Mouse (Mus musculus): ENCODE measurements around the gene Ppp2ca. TPM values are rescaled to one million over a fixed set of nuclear protein-coding genes. Genes with fewer than 3 reads are reported as not detected.

Ppp2ca gene
- total and polyA plus RNA-seq, 2 experiments from 2014 or later: 114 to 141 TPM

DNA sequence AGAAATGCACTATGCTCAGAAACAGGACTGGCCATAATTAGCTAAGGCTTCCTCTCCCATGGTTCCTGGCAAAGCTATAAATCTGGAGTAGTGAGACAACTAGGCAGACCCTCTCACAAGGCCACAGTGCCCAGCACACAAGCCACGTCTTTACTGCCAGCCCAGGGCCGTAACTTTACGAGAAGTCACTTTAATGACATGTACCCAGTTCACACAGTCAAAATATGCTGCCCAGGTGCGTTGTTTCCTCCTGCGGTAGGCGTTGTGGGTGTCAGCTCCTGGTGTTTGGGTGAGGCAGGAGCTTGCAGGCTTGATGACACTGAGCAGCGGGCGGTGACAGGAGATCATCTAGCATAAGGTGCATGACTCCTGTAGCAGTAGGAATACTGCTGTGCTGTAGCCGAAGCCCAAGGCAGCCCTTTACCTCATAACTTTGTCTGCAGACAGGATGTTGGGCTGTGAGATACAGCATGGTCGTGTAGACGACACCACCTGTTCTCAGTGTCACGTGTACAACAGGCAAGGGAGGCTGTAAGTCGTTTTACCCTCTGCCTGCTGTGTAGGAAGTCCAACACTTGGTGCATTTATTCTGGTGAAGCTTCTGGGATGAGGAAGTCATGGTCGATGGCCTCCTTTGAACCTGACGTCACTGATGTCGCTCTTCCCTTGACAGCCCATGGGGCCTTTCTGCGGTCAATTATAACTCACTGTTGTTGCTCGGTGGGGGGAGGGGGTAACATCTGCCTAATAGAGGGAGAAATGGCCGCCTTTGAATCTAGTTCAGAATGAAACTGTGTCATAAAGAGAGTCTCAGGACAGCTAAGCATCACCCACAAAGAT, 22.5 kb upstream of the Ppp2ca start:
- H3K4me1 ChIP-seq (ENCODE audit: insufficient read depth, low read length): peaks cover 4% of the 10 kb centered on the region; the same call in 1 of the 2 replicates
- H3K27ac ChIP-seq (ENCODE audit: low read depth, low read length): no peak overlapping the region
- H3K4me2 ChIP-seq (ENCODE audit: low read depth, low read length, poor library complexity, severe bottlenecking): no peak overlapping the region
- ATAC-seq (ENCODE audit: low FRiP score) (no peak), DNase-seq (ENCODE audit: low spot score) (no peak)
- H3K4me3 ChIP-seq (ENCODE audit: low read depth, low read length): no peak overlapping the region
- no peak overlapping the region for H3K9ac ChIP-seq (replicated peaks; ENCODE audit: low read length, poor library complexity, severe bottlenecking)
- TF ChIP-seq CTCF (IDR thresholded peaks at IDR 0.05): no peak
- H3K36me3 ChIP-seq (ENCODE audit: insufficient read depth, low read length): no peaks in the 10 kb centered on the region
- 71% methylated on average over 19 of the region's 19 CpGs for WGBS
- no peaks in the 10 kb centered on the region for H3K27me3 ChIP-seq (ENCODE audit: insufficient read depth, low read length)
- H3K9me3 ChIP-seq (ENCODE audit: low read length): no peaks in the 10 kb centered on the region

- H3K4me2 ChIP-seq (ENCODE audit: low read depth, low read length, poor library complexity, severe bottlenecking): no peak overlapping the region
- H3K9me3 ChIP-seq (ENCODE audit: low read length): no peaks in the 10 kb centered on the region
- no peak overlapping the region for H3K9ac ChIP-seq (replicated peaks; ENCODE audit: low read length, poor library complexity, severe bottlenecking)
- H3K4me1 ChIP-seq (ENCODE audit: insufficient read depth, low read length): peaks cover 4% of the 10 kb centered on the region; the same call in 1 of the 2 replicates
- ATAC-seq (ENCODE audit: low FRiP score): no peak
- WGBS: 88% methylated on average over 6 of the region's 6 CpGs
- H3K36me3 ChIP-seq (ENCODE audit: insufficient read depth, low read length): no peaks in the 10 kb centered on the region
- no peak for TF ChIP-seq CTCF (IDR thresholded peaks at IDR 0.05)
- no peak overlapping the region for H3K4me3 ChIP-seq (ENCODE audit: low read depth, low read length)
- DNase-seq (ENCODE audit: low spot score): no peak
- no peak overlapping the region for H3K27ac ChIP-seq (ENCODE audit: low read depth, low read length)
- H3K27me3 ChIP-seq (ENCODE audit: insufficient read depth, low read length): no peaks in the 10 kb centered on the region
These were observed 21.6 kb upstream of the Ppp2ca start for GRCm38 (mm10) chr11:52076742-52077352.

DNA sequence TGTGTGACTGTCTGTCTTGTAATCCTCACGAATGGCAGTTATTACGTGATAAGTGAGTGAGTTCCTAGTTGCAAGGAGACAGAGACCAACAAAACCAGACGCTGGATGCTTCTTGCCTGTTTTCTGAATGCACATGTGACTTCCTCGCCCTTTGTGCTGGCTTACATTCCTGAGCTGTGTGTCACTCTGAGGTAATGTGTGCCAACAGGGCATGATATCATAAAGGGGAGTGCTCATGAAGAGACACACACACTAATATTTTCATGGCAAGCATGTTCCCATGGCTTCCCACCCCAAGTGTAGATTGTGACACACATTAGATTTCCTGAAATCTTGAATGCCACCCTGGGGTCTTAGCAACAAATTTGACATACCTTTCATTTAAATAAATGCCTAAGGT, 20.5 kb upstream of the Ppp2ca start:
- DNase-seq (ENCODE audit: low spot score) (no peak), ATAC-seq (ENCODE audit: low FRiP score) (no peak)
- no peak overlapping the region for H3K27ac ChIP-seq (ENCODE audit: low read depth, low read length)
- 89% methylated on average over 4 of the region's 4 CpGs for WGBS
- H3K36me3 ChIP-seq (ENCODE audit: insufficient read depth, low read length): no peaks in the 10 kb centered on the region
- no peak overlapping the region for H3K4me2 ChIP-seq (ENCODE audit: low read depth, low read length, poor library complexity, severe bottlenecking)
- no peak overlapping the region for H3K4me3 ChIP-seq (ENCODE audit: low read depth, low read length)
- no peaks in the 10 kb centered on the region for H3K9me3 ChIP-seq (ENCODE audit: low read length)
- peaks cover 4% of the 10 kb centered on the region; the same call in 1 of the 2 replicates for H3K4me1 ChIP-seq (ENCODE audit: insufficient read depth, low read length)
- TF ChIP-seq CTCF (IDR thresholded peaks at IDR 0.05): no peak
- H3K27me3 ChIP-seq (ENCODE audit: insufficient read depth, low read length): no peaks in the 10 kb centered on the region
- H3K9ac ChIP-seq (replicated peaks; ENCODE audit: low read length, poor library complexity, severe bottlenecking): no peak overlapping the region

DNA sequence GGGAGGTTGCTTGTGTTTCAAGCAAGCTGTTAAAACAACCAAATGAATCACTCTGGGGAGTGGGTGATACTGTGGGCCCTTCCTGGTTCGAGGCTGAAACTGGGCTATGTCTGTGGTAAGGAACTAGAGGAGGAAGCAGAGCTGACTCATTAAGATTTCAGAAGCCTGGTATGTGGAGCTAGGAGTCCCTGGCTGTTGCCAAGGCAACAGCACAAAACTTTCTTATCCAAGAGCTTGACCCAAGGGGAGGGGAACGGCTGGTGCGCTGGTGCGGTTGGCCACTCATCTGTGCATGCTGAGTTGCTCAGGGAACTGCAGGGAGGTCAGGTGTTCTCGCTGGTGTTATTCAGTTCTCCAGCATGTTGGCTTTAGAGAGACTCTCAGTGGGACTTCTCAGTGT, 18.5 kb upstream of the Ppp2ca start:
- H3K9ac ChIP-seq (replicated peaks; ENCODE audit: low read length, poor library complexity, severe bottlenecking): no peak overlapping the region
- no peak overlapping the region for H3K27ac ChIP-seq (ENCODE audit: low read depth, low read length)
- H3K27me3 ChIP-seq (ENCODE audit: insufficient read depth, low read length): no peaks in the 10 kb centered on the region
- WGBS: 3% methylated on average over 5 of the region's 5 CpGs
- H3K4me1 ChIP-seq (ENCODE audit: insufficient read depth, low read length): peaks cover 4% of the 10 kb centered on the region; the same call in 1 of the 2 replicates
- no peak overlapping the region for H3K4me3 ChIP-seq (ENCODE audit: low read depth, low read length)
- peak; percentile 62 for DNase-seq (ENCODE audit: low spot score)
- no peaks in the 10 kb centered on the region for H3K9me3 ChIP-seq (ENCODE audit: low read length)
- ATAC-seq (ENCODE audit: low FRiP score): no peak
- TF ChIP-seq CTCF (IDR thresholded peaks at IDR 0.05): no peak
- H3K4me2 ChIP-seq (ENCODE audit: low read depth, low read length, poor library complexity, severe bottlenecking): no peak overlapping the region
- H3K36me3 ChIP-seq (ENCODE audit: insufficient read depth, low read length): no peaks in the 10 kb centered on the region

DNA sequence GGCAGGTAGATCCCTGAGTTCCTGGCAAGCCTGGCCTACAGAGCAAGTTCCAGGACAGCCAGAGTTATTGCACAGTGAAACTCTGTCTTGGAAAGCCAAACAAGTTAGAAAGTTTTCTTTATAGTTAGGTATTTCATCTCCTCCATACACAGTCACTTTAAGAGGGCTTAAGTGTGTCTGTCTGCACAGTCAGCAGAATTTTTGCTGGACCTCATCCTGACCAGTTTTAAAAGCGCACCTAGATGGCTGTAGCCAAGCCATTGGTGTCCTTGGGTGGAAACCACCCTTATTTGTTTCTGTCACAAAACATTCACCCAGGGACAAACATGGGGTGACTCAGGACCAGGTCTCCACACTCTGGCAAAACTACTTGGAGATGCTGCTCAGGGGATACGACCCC, 17.8 kb upstream of the Ppp2ca start:
- ATAC-seq (ENCODE audit: low FRiP score) (no peak), DNase-seq (ENCODE audit: low spot score) (no peak)
- WGBS: 85% methylated on average over 2 of the region's 2 CpGs
- Histone ChIP-seq H3K4me1 (ENCODE audit: insufficient read depth, low read length) (peaks cover 4% of the 10 kb centered on the region; the same call in 1 of the 2 replicates), H3K27me3 (ENCODE audit: insufficient read depth, low read length) (no peaks in the 10 kb centered on the region), H3K4me3 (ENCODE audit: low read depth, low read length) (no peak overlapping the region), H3K27ac (ENCODE audit: low read depth, low read length) (no peak overlapping the region), H3K9ac (replicated peaks; ENCODE audit: low read length, poor library complexity, severe bottlenecking) (no peak overlapping the region), H3K9me3 (ENCODE audit: low read length) (no peaks in the 10 kb centered on the region), H3K36me3 (ENCODE audit: insufficient read depth, low read length) (no peaks in the 10 kb centered on the region), H3K4me2 (ENCODE audit: low read depth, low read length, poor library complexity, severe bottlenecking) (no peak overlapping the region)
- TF ChIP-seq CTCF (IDR thresholded peaks at IDR 0.05): no peak

- WGBS: 26% methylated on average over 4 of the region's 4 CpGs
- DNase-seq (ENCODE audit: low spot score) (peak; percentile 34), ATAC-seq (ENCODE audit: low FRiP score) (peak; percentile 45; the same call in 1 of the 2 replicates)
- Histone ChIP-seq H3K4me2 (ENCODE audit: low read depth, low read length, poor library complexity, severe bottlenecking) (0 out of 2 replicates have a peak overlapping the region, but pooled peaks have one; percentile 18), H3K4me3 (ENCODE audit: low read depth, low read length) (no peak overlapping the region), H3K27me3 (ENCODE audit: insufficient read depth, low read length) (no peaks in the 10 kb centered on the region), H3K36me3 (ENCODE audit: insufficient read depth, low read length) (no peaks in the 10 kb centered on the region), H3K27ac (ENCODE audit: low read depth, low read length) (peak overlapping the region; percentile 79), H3K4me1 (ENCODE audit: insufficient read depth, low read length) (peaks cover 3% of the 10 kb centered on the region), H3K9me3 (ENCODE audit: low read length) (no peaks in the 10 kb centered on the region), H3K9ac (replicated peaks; ENCODE audit: low read length, poor library complexity, severe bottlenecking) (no peak overlapping the region)
- TF ChIP-seq CTCF (IDR thresholded peaks at IDR 0.05): no peak
These were observed 12.7 kb upstream of the Ppp2ca start for GRCm38 (mm10) chr11:52085857-52086203.
